7 mouse cellular contexts compared by ENCODE assay signal in genomic region chr7:66689294-66689619, GRCm38 (mm10). TPM values are rescaled to one million over a fixed set of nuclear protein-coding genes. Genes with fewer than 3 reads are reported as not detected.
A peak's percentile ranks its signal among the peaks of the same experiment; 100 is the strongest.
DNase-seq lines count a peak whose midpoint lies in the region; ATAC-seq and TF ChIP-seq lines count a peak whose summit lies in the region.

TSS of gene Asb7 (minus strand) at chr7:66689596.

- no peak for DNase-seq in lung, adult 2 months
- DNase-seq in lung, postnatal 10 days = no peak
- no peak for DNase-seq in embryonic facial prominence, embryonic 10.5 days (ENCODE audit: low spot score)
- no peak for DNase-seq in midbrain, embryonic 14.5 days
- no peak for DNase-seq in gastrocnemius, postnatal 25 days
- no peak for DNase-seq in embryo, embryonic 11 days

- H3K27me3 ChIP-seq in embryonic facial prominence, embryonic 10.5 days (replicated peaks; ENCODE audit: low read depth, poor library complexity, severe bottlenecking) = no peaks in the 10 kb centered on the region
- no peaks in the 10 kb centered on the region for H3K27me3 ChIP-seq in intestine, postnatal 0 days (replicated peaks; ENCODE audit: control insufficient read depth, insufficient read depth, low read length)
- no peaks in the 10 kb centered on the region for H3K27me3 ChIP-seq in midbrain, embryonic 14.5 days (ENCODE audit: control insufficient read depth, insufficient read depth, low read length)

- H3K36me3 ChIP-seq in embryonic facial prominence, embryonic 10.5 days (replicated peaks) = peaks cover 22% of the 10 kb centered on the region; the same call in 1 of the 2 replicates
- H3K36me3 ChIP-seq in intestine, postnatal 0 days (ENCODE audit: control insufficient read depth, insufficient read depth) = no peaks in the 10 kb centered on the region
- peaks cover 9% of the 10 kb centered on the region; the same call in 1 of the 2 replicates for H3K36me3 ChIP-seq in midbrain, embryonic 14.5 days (ENCODE audit: control insufficient read depth, insufficient read depth, low read length)

- WGBS in lung, adult 2 months = under 1% methylated on average over 18 of the region's 18 CpGs
- 0% methylated on average over 18 of the region's 18 CpGs for WGBS in embryonic facial prominence, embryonic 10.5 days
- WGBS in intestine, postnatal 0 days = 0% methylated on average over 17 of the region's 18 CpGs
- under 1% methylated on average over 17 of the region's 18 CpGs for WGBS in midbrain, embryonic 14.5 days

- peaks cover 9% of the 10 kb centered on the region for H3K4me1 ChIP-seq in lung, adult 2 months (ENCODE audit: control insufficient read depth, insufficient read depth, low read length)
- H3K4me1 ChIP-seq in embryonic facial prominence, embryonic 10.5 days = peaks cover 13% of the 10 kb centered on the region
- no peaks in the 10 kb centered on the region for H3K4me1 ChIP-seq in intestine, postnatal 0 days (replicated peaks; ENCODE audit: control insufficient read depth, insufficient read depth, low read length)
- peaks cover 12% of the 10 kb centered on the region for H3K4me1 ChIP-seq in midbrain, embryonic 14.5 days (ENCODE audit: control insufficient read depth, insufficient read depth, low read length)

- H3K4me3 ChIP-seq in lung, adult 2 months (replicated peaks; ENCODE audit: extremely low read depth, low read depth, low read length) = peak within 1 kb of the TSS; percentile 96
- peak within 1 kb of the TSS; percentile 89 for H3K4me3 ChIP-seq in embryonic facial prominence, embryonic 10.5 days
- H3K4me3 ChIP-seq in intestine, postnatal 0 days (ENCODE audit: low read depth, low read length) = peak within 1 kb of the TSS; percentile 87
- peak within 1 kb of the TSS; percentile 61 for H3K4me3 ChIP-seq in midbrain, embryonic 14.5 days (replicated peaks; ENCODE audit: low read depth, low read length)

- peak within 1 kb of the TSS; percentile 89 for H3K4me2 ChIP-seq in intestine, postnatal 0 days (replicated peaks; ENCODE audit: low read depth)
- H3K4me2 ChIP-seq in midbrain, embryonic 14.5 days (ENCODE audit: low read length) = peak within 1 kb of the TSS; percentile 93

- H3K9ac ChIP-seq in intestine, postnatal 0 days (ENCODE audit: low read depth, low read length) = peak within 1 kb of the TSS; percentile 79
- H3K9ac ChIP-seq in midbrain, embryonic 14.5 days (replicated peaks; ENCODE audit: low read length) = peak within 1 kb of the TSS; percentile 78

- no peak for ATAC-seq in intestine, postnatal 0 days
- ATAC-seq in midbrain, embryonic 14.5 days (ENCODE audit: low FRiP score, low TSS enrichment) = no peak

- peak; percentile 30; the same call in 1 of the 2 replicates for TF ChIP-seq POLR2A in lung, adult 2 months (IDR thresholded peaks at IDR 0.05; ENCODE audit: borderline replicate concordance, extremely low read depth, low read depth, low read length)

- H3K27ac ChIP-seq in embryonic facial prominence, embryonic 10.5 days (replicated peaks) = peak within 1 kb of the TSS; percentile 95
- H3K27ac ChIP-seq in intestine, postnatal 0 days (ENCODE audit: low read depth, low read length) = peak within 1 kb of the TSS; percentile 65
- H3K27ac ChIP-seq in midbrain, embryonic 14.5 days (replicated peaks; ENCODE audit: low read depth, low read length) = peak within 1 kb of the TSS; percentile 95

- TF ChIP-seq CTCF in lung, adult 2 months (IDR thresholded peaks at IDR 0.05; ENCODE audit: insufficient read depth, low read length) = no peak
- TF ChIP-seq CTCF in intestine, postnatal 0 days (IDR thresholded peaks at IDR 0.05; ENCODE audit: low read depth) = 0 out of 2 replicates have a peak, but pooled peaks have one; percentile 2

- H3K9me3 ChIP-seq in embryonic facial prominence, embryonic 10.5 days = no peaks in the 10 kb centered on the region
- H3K9me3 ChIP-seq in intestine, postnatal 0 days (ENCODE audit: control insufficient read depth) = no peaks in the 10 kb centered on the region
- H3K9me3 ChIP-seq in midbrain, embryonic 14.5 days (ENCODE audit: control insufficient read depth, low read length) = no peaks in the 10 kb centered on the region

RNA-seq across cellular contexts. Expression of gene Asb7, which starts in this region (rescaled TPM):
- 3.0 and 4.1 TPM in 2 replicates for polyA plus RNA-seq in lung, adult 2 months (2012; rRNA removed)
- polyA plus RNA-seq in embryonic facial prominence, embryonic 10.5 days (2016; fragmentation: Nextera tagmentation; extraction: Ambion mirVana) = 18.2 and 20.1 TPM in 2 replicates
- 6.0 and 6.8 TPM in 2 replicates for polyA plus RNA-seq in intestine, postnatal 0 days (2015; fragmentation: Nextera tagmentation; extraction: Ambion mirVana)
- 19.0 and 19.8 TPM in 2 replicates for polyA plus RNA-seq in midbrain, embryonic 14.5 days (2014; fragmentation: Nextera tagmentation; extraction: Ambion mirVana)
- 1 to 10 TPM; 6.2 to 7.7 TPM for total RNA-seq in gastrocnemius, postnatal 25 days (2021)
